Mouse (Mus musculus) heart, postnatal 36 days (tissue): ENCODE measurements at regions not wholly inside any gene's neighbourhood (a gene's known extent, or its start where the extent isn't known, plus 50 kb on each side); places are given as distances from the start of the nearest gene placed in this dataset.

Source experiments
- DNase-seq, 2 experiments: peaks; one replicate each; pipeline ENCODE4 v3.0.0; 2021 to 2022
- intact Hi-C: fragments of 180-260 bp; cut with DNase I; formaldehyde crosslinking; loops from one replicate; pipeline ENCODE4 v1.15.1; 2025

- peak; percentile 77 to 82 for DNase-seq
- intact Hi-C loops: loop anchor here (5.0 kb wide), 1 partner anchor 216 kb away; no protein-coding TSS in a partner anchor
These were observed 104.5 kb upstream of the Phactr1 start for GRCm38 (mm10) chr13:42575725-42576426.

GRCm38 (mm10) chr13:42579471-42579870 lies 101.0 kb upstream of the Phactr1 start:
- no peak for DNase-seq
- intact Hi-C loops: loop anchor here (5.0 kb wide), 1 partner anchor 213 kb away; no protein-coding TSS in a partner anchor

- intact Hi-C loops: loop anchor here (2.0 to 5.0 kb wide), 4 partner anchors 342 to 880 kb away; no protein-coding TSS in a partner anchor
- no peak for DNase-seq
These were observed 91.3 kb upstream of the Phactr1 start for GRCm38 (mm10) chr13:42589136-42589535.

DNA sequence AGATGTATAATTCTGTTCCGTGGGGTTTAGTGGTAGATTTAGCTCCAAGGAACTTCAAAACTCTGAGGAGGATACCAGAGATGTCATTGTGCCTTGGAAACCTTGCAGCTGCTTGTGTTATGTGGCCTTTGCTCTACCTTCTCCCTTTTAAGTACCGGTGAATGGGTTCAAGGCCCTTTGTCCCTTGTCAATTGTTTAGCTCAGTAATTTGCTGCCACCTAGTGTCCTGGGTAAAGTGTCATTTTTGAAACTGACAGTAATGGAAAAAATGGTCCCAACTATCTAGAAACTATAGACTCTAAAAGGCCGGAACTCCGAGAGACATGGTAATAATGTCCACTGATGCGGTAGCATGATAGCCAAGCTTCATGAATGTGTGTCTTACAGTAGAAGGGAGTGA lies 90.8 kb upstream of the Phactr1 start:
- DNase-seq: no peak
- intact Hi-C loops: loop anchor here (2.0 to 5.0 kb wide), 5 partner anchors 342 to 947 kb away; no protein-coding TSS in a partner anchor

GRCm38 (mm10) chr13:42590415-42590814 lies 90.0 kb upstream of the Phactr1 start:
- intact Hi-C loops: loop anchor here (2.0 kb wide), 1 partner anchor 948 kb away; no protein-coding TSS in a partner anchor
- DNase-seq: no peak

GRCm38 (mm10) chr13:42592945-42593344 lies 87.5 kb upstream of the Phactr1 start:
- DNase-seq: no peak
- intact Hi-C loops: no loop called here

GRCm38 (mm10) chr13:42593488-42594170 lies 86.8 kb upstream of the Phactr1 start:
- DNase-seq: no peak
- intact Hi-C loops: no loop called here

DNA sequence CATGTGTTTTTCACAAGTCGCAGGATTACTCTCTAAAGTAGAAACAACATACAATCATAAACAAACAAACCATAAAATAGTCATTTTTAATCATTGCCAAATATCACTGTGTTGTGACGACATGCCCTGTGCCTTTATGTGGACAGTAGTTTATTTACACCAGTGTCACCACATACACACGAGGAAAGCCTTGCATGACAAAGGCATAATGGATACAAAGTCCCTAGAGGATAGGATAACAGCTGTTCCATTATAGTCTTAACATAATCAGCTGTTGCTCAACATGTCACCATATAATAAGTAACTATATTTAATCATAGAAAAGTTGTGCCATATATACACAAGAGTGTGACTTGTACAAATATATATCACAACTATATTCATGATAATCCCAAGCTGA lies 85.2 kb upstream of the Phactr1 start:
- DNase-seq: no peak
- intact Hi-C loops: no loop called here

- intact Hi-C loops: no loop called here
- no peak for DNase-seq
These were observed 82.6 kb upstream of the Phactr1 start for GRCm38 (mm10) chr13:42597781-42598180.

GRCm38 (mm10) chr13:42603308-42603707 lies 77.1 kb upstream of the Phactr1 start:
- DNase-seq: no peak
- intact Hi-C loops: no loop called here

GRCm38 (mm10) chr13:42607735-42608134 lies 72.7 kb upstream of the Phactr1 start:
- DNase-seq: no peak
- intact Hi-C loops: no loop called here

- DNase-seq: no peak
- intact Hi-C loops: no loop called here
These were observed 71.5 kb upstream of the Phactr1 start for GRCm38 (mm10) chr13:42608963-42609362.

DNA sequence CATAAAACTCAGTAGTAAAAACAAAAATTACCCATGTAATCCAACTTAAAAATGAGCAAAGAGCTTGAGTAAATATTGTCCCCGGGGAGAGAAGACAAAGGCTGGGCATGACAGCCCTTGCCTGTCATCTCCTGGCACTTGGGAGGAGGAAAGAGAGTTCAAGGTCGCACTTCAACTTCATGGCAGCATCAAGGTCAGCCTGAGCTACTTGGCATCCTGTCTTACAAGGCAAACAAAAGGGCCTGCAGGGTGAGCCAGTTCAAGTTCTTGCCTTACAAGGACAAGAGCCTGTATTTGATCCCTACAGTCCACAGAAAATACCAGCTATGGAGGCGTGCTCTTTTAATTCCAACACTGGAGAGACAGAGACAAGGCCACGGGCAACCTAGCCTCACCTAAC lies 67.1 kb upstream of the Phactr1 start:
- no peak for DNase-seq
- intact Hi-C loops: no loop called here

- DNase-seq: no peak
- intact Hi-C loops: no loop called here
These were observed 64.6 kb upstream of the Phactr1 start for GRCm38 (mm10) chr13:42615826-42616225.

DNA sequence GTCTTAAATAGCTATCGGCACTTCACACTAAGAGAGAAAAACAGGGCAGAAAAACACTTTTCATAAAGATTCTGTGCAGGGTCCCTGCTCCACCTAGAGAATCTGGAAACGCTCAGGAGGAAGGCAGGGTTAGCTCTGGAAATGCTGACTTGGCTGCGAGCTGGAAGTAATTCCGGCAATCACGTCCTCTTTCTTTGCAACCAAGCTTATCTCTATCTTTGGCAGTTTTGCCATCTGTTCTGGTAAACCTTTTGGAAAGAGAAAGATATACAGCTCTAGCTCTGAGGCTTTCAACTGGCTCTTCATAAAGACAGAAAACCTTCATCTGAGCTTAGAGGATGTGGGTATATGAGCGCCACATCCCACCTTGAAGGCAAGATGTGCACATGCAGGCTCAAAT lies 63.2 kb upstream of the Phactr1 start:
- intact Hi-C loops: no loop called here
- no peak for DNase-seq

- intact Hi-C loops: no loop called here
- no peak for DNase-seq
These were observed 62.6 kb upstream of the Phactr1 start for GRCm38 (mm10) chr13:42617844-42618243.

- intact Hi-C loops: no loop called here
- DNase-seq: no peak
These were observed 60.7 kb upstream of the Phactr1 start for GRCm38 (mm10) chr13:42619555-42620280.

GRCm38 (mm10) chr13:42623491-42623890 lies 56.9 kb upstream of the Phactr1 start:
- intact Hi-C loops: no loop called here
- DNase-seq: peak; percentile 5 to 12
